Mouse (Mus musculus) liver, embryonic 14 days (tissue): Measurements from ENCODE around the gene Iffo1. TPM values are rescaled to one million over a fixed set of nuclear protein-coding genes. Genes with fewer than 3 reads are reported as not detected.

ENCODE experiments used
- polyA plus RNA-seq: library from polyadenylated mRNA; depleted of rRNA; stranded (reverse); fragments of >200 nt; gene quantifications from 2 replicates; pipeline ENCODE4 v1.2.3, GENCODE M21; 2012; rRNA removed

Gene Iffo1
- polyA plus RNA-seq, result 5.8 and 6.3 TPM in 2 replicates

DNA sequence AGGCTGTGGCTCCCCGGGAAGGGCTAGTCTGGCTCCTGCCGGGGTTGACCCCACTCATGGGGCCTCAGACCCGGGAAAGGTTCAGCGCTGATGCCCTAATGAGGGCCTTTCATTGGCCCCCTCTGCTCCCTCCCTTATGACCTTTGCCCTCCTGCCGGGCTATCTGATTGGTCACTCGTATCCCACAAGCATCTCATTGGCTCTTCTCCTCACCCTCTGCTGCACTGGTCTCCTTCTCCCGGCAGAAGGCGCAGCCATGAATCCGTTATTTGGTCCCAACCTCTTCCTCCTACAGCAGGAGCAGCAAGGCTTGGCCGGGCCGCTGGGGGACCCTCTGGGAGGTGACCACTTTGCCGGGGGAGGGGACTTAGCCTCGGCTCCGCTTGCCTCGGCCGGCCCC lies at the start of gene Iffo1:
TSS of gene Iffo1 (plus strand) at position 241 of the 400 bp plus-strand sequence.

DNA sequence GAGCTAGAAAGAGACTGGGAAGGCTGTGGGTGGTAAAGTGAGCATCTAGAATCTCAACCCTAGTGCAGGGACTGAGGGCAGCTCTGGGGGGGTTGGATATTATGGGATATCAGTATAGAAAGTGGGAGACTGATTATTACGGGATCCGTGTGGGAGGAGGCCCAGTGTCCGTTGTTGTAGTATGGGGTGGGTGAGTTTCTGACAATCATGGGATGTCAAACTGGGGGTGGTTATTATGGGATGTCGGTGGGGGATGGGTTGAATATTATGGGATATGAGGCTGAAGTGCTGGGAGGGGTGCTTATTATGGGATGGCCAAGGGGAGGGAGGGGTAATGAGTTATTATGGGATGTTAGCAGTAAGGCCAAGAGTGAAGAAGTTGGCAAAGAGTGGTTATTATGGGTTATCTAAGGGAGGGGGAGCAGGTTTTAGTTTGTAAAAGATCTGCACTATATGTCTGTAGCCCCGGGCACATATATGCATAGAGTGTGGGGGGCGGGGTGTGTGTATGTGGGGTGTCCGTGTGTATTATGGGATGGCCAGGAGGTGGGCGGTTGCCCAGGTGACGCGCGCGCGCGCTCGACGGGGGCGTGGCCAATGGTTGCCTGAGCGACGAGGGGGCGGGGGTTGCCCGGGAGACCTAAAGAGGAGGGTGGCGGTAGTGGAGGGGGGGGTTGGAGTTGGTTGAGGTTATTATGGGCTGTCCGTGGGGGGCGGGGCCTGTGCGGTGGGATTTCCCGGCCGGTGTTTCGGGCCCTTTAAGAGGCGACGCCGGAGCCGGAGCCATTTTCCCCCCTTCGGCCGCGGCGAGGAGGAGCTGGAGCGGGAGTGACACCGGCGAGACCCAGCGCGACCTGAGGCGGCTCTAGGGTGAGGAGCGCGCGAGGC lies 49.4 kb upstream of the Iffo1 start, which contains the start of gene Chd4:
TSS of gene Chd4 (plus strand) at position 591 of the 888 bp plus-strand sequence.

DNA sequence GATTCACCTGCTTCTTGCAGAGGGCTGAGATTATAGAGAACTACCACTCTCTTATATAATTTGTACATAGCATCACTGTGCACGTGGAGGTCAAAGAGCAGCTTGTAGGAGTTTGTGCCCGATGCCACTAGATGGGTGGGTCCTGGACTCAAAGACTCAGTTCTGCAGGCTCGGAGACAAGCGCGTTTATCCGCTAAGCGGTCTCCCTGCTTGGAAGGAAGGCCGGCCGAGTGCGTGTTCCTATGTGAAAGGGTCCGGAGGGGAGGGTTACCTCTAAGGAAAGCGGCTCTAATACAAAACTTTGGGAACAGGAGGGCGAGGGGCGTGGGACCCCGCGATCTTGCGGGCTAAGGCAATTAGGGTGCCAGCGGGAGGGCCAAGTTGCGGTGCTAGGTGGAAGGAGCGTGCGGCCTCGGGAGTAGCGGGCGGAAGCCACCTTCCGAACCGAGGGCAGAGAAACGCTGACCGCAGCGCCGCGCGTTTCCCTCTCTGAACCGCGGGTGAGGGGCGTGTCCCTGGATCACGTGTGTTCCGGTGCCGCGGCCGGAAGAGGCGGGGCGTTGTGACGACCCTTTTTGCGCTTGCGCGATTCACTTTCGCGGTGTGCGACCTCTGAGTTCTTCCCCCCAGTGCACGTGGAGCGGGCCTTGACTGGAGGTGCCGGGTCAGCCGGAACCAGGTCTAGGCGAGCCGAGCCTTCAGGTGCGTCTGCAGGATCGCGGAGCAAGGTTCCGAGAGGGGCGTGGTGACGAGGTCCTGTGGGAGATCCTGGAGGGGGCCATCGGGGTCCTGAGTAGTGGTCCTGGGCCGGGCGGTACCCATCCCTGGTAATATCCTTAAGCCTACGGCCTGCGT lies 13.5 kb upstream of the Iffo1 start, which contains the start of gene Nop2:
TSS of gene Nop2 (plus strand) at position 608 of the 855 bp plus-strand sequence.

DNA sequence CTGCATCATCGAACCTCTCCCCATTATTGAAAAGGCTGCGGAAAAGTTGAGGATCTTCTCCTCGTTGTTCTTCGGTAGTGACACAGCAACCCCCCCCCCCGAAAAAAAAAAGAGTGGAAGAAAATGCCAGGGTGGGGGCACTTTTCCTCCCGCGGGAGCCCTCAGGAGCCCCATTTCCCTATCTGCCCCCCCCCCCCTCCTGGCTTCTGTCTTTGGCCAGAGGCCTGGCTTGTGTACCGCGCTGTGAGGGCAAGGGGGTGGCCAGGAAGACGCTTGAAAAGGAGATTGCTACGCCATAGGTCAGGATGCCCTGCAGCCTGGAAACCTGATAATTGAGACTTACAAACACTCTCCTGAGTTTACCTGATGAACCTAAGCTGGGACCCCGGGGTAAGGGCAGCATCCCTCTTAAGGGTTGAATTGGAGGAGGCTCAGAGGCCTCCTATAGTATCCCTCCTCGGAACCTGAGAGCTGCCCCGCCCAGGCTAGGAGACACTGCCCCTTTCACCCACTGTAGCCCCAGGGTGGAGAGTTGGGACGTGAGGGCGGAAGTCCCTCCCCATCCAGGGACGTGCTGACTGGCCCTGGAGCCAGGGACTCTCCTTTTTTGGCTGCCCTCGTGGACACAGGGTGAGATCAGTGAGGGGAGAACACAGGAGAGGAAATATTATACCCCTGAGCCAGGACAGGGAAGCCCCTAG lies 21.2 kb downstream of the Iffo1 start, which contains the start of gene Gapdh:
TSS of gene Gapdh (minus strand) at position 417 of the 701 bp plus-strand sequence.

DNA sequence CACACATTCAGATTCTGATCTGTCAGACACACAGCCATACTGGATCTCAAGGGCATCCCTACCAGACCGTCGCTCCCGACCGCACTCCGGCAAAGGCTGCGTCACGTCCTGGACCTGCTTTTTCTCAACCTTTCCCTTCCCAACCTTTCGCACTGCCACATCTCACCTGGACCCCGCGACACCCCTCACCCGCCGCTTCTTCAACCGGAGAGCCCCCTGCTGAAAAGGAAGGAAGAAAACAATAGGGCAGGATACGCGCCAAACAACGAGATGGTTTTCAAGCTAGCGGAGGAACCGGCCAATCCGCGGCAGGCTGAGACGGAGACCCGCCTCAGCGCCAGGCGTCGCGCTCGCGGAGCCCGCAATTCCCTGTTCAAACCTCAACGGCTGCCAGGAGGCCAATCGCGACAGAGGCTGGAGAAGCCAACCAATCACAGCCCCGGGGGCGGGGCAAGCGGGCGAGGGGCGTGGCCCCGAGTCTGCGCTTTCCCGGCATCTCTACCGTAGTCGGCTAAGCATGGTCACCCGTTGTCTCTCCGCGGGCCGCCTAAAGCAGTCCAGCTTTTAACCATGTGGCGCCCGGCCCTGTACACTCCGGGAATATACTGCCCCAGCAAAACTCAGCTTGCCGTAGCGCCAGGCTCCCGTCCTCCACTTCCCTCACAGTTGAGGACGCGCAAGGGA lies 46.4 kb downstream of the Iffo1 start, which contains the start of the genes Ncapd2 and Mrpl51:
TSS of gene Ncapd2 (minus strand) at position 370 of the 684 bp plus-strand sequence.
TSS of gene Mrpl51 (plus strand) at position 470 of the 684 bp plus-strand sequence.

Other genes starting within 250 kb of the Iffo1 start
- gene Lag3, start 233.5 kb upstream of the Iffo1 start, polyA plus RNA-seq, result 0.09 and 0.11 TPM in 2 replicates
- 107 and 113 TPM in 2 replicates for gene Ptms, start 225.1 kb upstream of the Iffo1 start, polyA plus RNA-seq
- 79.5 and 83.4 TPM in 2 replicates for gene Mlf2, start 213.9 kb upstream of the Iffo1 start, polyA plus RNA-seq
- 48.8 and 56.1 TPM in 2 replicates for gene Cops7a, start 179.7 kb upstream of the Iffo1 start, polyA plus RNA-seq
- 0.03 TPM in 2 replicates for gene Pianp, start 148.5 kb upstream of the Iffo1 start, polyA plus RNA-seq
- gene Zfp384, start 136.1 kb upstream of the Iffo1 start, polyA plus RNA-seq, result 18.1 and 21.6 TPM in 2 replicates
- gene Ing4, start 105.5 kb upstream of the Iffo1 start, polyA plus RNA-seq, result 16.7 and 18.7 TPM in 2 replicates
- 2.5 and 3.8 TPM in 2 replicates for gene Acrbp, start 95.6 kb upstream of the Iffo1 start, polyA plus RNA-seq
- 1.1 and 1.9 TPM in 2 replicates for gene Lpar5, start 77.3 kb upstream of the Iffo1 start, polyA plus RNA-seq
- 24.7 and 28.3 TPM in 2 replicates for gene Chd4, start 49.3 kb upstream of the Iffo1 start, polyA plus RNA-seq
- gene Nop2, start 13.3 kb upstream of the Iffo1 start, polyA plus RNA-seq, result 24.5 and 26.9 TPM in 2 replicates
- 1,650 and 2,016 TPM in 2 replicates for gene Gapdh, start 21.2 kb downstream of the Iffo1 start, polyA plus RNA-seq
- gene Ncapd2, start 46.5 kb downstream of the Iffo1 start, polyA plus RNA-seq, result 121 and 141 TPM in 2 replicates
- gene Mrpl51, start 46.6 kb downstream of the Iffo1 start, polyA plus RNA-seq, result 53.6 and 57.5 TPM in 2 replicates
- gene Vamp1, start 70.3 kb downstream of the Iffo1 start, polyA plus RNA-seq, result 3.4 and 3.6 TPM in 2 replicates
- 4.1 and 4.3 TPM in 2 replicates for gene Tapbpl, start 86.6 kb downstream of the Iffo1 start, polyA plus RNA-seq
- 0.52 and 0.83 TPM in 2 replicates for gene Cd27, start 91.8 kb downstream of the Iffo1 start, polyA plus RNA-seq
- 0.03 TPM in 1 of 2 replicates, not detected in the other for gene Tuba3a, start 140.8 kb downstream of the Iffo1 start, polyA plus RNA-seq
- gene Ltbr, start 168.6 kb downstream of the Iffo1 start, polyA plus RNA-seq, result 10.4 and 14.8 TPM in 2 replicates
- 0.24 and 0.32 TPM in 2 replicates for gene Scnn1a, start 175.4 kb downstream of the Iffo1 start, polyA plus RNA-seq
- gene Tnfrsf1a, start 204.1 kb downstream of the Iffo1 start, polyA plus RNA-seq, result 14.7 and 18.1 TPM in 2 replicates
- gene Plekhg6, start 235.6 kb downstream of the Iffo1 start, polyA plus RNA-seq, result 0.35 and 0.48 TPM in 2 replicates